Mouse (Mus musculus) c-Kit-negative CD71-positive TER-119-positive erythroid progenitor cells, embryonic 14.5 days (primary cell): Measurements from ENCODE around the gene Cfh.
"Not testable (repeated sequence)": the region's sequence is repeated elsewhere in the genome, so short reads cannot be mapped to it uniquely, and the experiment has no call there.

Experiments
- DNase-seq: peaks from one replicate; pipeline ENCODE4 v3.0.0-alpha.2; 2013; ENCODE audit warnings: low read depth, low spot score

Cfh gene

GRCm38 (mm10) chr1:140183664-140184063 lies at the start of gene Cfh:
Cfh (minus strand) TSS chr1:140183764.
- not testable (repeated sequence) for DNase-seq

GRCm38 (mm10) chr1:140226673-140227072 lies 43.1 kb upstream of the Cfh start:
- DNase-seq = no peak

GRCm38 (mm10) chr1:140225221-140225620 lies 41.7 kb upstream of the Cfh start:
- no peak for DNase-seq

GRCm38 (mm10) chr1:140205329-140205728 lies 21.8 kb upstream of the Cfh start:
- no peak for DNase-seq

- DNase-seq = not testable (repeated sequence)
Measured at GRCm38 (mm10) chr1:140188500-140188899, 4.9 kb upstream of the Cfh start.

GRCm38 (mm10) chr1:140183208-140183607 lies 356 bp downstream of the Cfh start:
- DNase-seq = no peak

- DNase-seq = no peak
Measured at GRCm38 (mm10) chr1:140180125-140180524, 3.4 kb downstream of the Cfh start.

GRCm38 (mm10) chr1:140175442-140175841 lies 8.1 kb downstream of the Cfh start:
- DNase-seq = no peak

- DNase-seq = no peak
Measured at GRCm38 (mm10) chr1:140171581-140172154, 11.9 kb downstream of the Cfh start.

- no peak for DNase-seq
Measured at GRCm38 (mm10) chr1:140158970-140159369, 24.6 kb downstream of the Cfh start.

- DNase-seq = no peak
Measured at GRCm38 (mm10) chr1:140069471-140069870, 114.1 kb downstream of the Cfh start.
